Mouse (Mus musculus): ENCODE results near the gene Ltbp1.
"Not testable (repeated sequence)": the region's sequence is repeated elsewhere in the genome, so short reads cannot be mapped to it uniquely, and the experiment has no call there.

The Ltbp1 gene

GRCm38 (mm10) chr17:75118896-75119295, 113.5 kb downstream of the Ltbp1 start:
- TF ChIP-seq POU5F1 (IDR thresholded peaks at IDR 0.05; ENCODE audit: borderline replicate concordance, low read length) (no peak), NANOG (IDR thresholded peaks at IDR 0.05; ENCODE audit: borderline replicate concordance, low read length) (no peak), CTCF (conservative IDR thresholded peaks at IDR 0.05; ENCODE audit: low read length) (no peak)
- Histone ChIP-seq H3K36me3 (ENCODE audit: insufficient read depth, low read length) (no peaks in the 10 kb centered on the region), H3K9me3 (ENCODE audit: low read length) (no peaks in the 10 kb centered on the region), H3K4me3 (replicated peaks; ENCODE audit: low read length) (no peak overlapping the region), H3K27me3 (ENCODE audit: insufficient read depth, low read length) (no peaks in the 10 kb centered on the region), H3K4me1 (replicated peaks; ENCODE audit: low read depth, low read length) (0 out of 2 replicates have a peak, but pooled peaks cover 3% of the 10 kb centered on the region)

GRCm38 (mm10) chr17:75119422-75119821, 114.1 kb downstream of the Ltbp1 start:
- no peak overlapping the region for H3K4me3 ChIP-seq (replicated peaks; ENCODE audit: low read length)
- TF ChIP-seq POU5F1 (IDR thresholded peaks at IDR 0.05; ENCODE audit: borderline replicate concordance, low read length) (no peak), NANOG (IDR thresholded peaks at IDR 0.05; ENCODE audit: borderline replicate concordance, low read length) (no peak), CTCF (conservative IDR thresholded peaks at IDR 0.05; ENCODE audit: low read length) (no peak)
- H3K27me3 ChIP-seq (ENCODE audit: insufficient read depth, low read length) = no peaks in the 10 kb centered on the region
- H3K36me3 ChIP-seq (ENCODE audit: insufficient read depth, low read length) = no peaks in the 10 kb centered on the region
- H3K9me3 ChIP-seq (ENCODE audit: low read length) = no peaks in the 10 kb centered on the region
- 0 out of 2 replicates have a peak, but pooled peaks cover 3% of the 10 kb centered on the region for H3K4me1 ChIP-seq (replicated peaks; ENCODE audit: low read depth, low read length)

DNA sequence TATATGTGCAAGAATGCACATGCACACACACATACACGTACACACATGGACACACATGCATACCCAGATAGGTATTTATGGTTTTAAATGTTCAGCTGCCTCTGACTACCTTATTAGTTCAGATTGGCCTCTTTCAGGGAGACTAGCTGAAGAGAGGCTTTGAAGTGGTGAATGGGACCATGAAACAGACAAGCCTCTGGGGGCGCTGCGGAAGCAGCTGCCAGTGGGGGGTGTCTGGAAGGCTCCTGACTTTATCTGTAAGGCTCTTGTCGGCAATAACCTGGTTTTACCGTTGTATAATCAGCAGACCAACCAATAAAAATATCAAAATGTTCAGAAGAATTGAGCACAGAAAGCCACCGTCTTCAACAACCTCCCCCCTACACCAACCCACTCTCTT, 114.7 kb downstream of the Ltbp1 start:
- H3K4me3 ChIP-seq (replicated peaks; ENCODE audit: low read length) = no peak overlapping the region
- no peaks in the 10 kb centered on the region for H3K9me3 ChIP-seq (ENCODE audit: low read length)
- H3K36me3 ChIP-seq (ENCODE audit: insufficient read depth, low read length) = no peaks in the 10 kb centered on the region
- TF ChIP-seq NANOG (IDR thresholded peaks at IDR 0.05; ENCODE audit: borderline replicate concordance, low read length) (no peak), POU5F1 (IDR thresholded peaks at IDR 0.05; ENCODE audit: borderline replicate concordance, low read length) (no peak), CTCF (conservative IDR thresholded peaks at IDR 0.05; ENCODE audit: low read length) (no peak)
- no peaks in the 10 kb centered on the region for H3K27me3 ChIP-seq (ENCODE audit: insufficient read depth, low read length)
- 0 out of 2 replicates have a peak, but pooled peaks cover 3% of the 10 kb centered on the region for H3K4me1 ChIP-seq (replicated peaks; ENCODE audit: low read depth, low read length)

DNA sequence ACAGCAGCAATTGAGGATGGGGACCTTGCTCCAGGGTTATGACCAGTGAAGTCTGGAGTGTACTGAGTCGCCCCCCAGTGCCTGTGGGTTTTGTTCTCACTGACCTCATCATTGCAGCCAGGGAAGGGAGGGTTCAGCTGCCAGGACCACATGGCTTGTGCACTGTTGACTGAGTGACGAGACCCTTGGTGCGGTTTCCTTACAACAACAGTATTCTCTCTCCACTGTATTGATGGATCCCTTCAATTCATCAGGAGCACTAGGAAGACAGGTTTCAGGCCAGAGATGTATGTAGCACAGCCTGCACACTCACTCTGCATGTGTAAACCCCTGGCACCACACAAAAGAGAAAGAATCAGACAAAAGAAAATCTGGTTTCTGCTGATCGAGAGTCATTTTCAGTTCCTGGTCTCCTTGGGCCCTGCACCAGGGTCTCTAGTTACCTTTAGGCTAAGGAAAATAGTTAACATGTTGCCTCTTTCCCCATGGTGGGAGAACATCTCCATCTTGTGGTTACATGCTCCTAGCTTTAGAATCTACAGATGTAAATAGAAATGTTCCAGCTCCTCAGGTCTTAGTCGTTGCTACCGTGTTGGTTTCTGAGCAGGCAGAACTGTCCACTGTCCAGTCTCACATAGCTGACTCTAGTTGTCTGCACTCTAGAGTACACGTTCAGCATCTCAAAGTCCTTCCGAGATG, 117.4 kb downstream of the Ltbp1 start:
- H3K36me3 ChIP-seq (ENCODE audit: insufficient read depth, low read length) = no peaks in the 10 kb centered on the region
- H3K4me1 ChIP-seq (replicated peaks; ENCODE audit: low read depth, low read length) = 0 out of 2 replicates have a peak, but pooled peaks cover 3% of the 10 kb centered on the region
- H3K27me3 ChIP-seq (ENCODE audit: insufficient read depth, low read length) = no peaks in the 10 kb centered on the region
- no peak overlapping the region for H3K4me3 ChIP-seq (replicated peaks; ENCODE audit: low read length)
- H3K9me3 ChIP-seq (ENCODE audit: low read length) = no peaks in the 10 kb centered on the region
- TF ChIP-seq POU5F1 (IDR thresholded peaks at IDR 0.05; ENCODE audit: borderline replicate concordance, low read length) = no peak
- no peak for TF ChIP-seq NANOG (IDR thresholded peaks at IDR 0.05; ENCODE audit: borderline replicate concordance, low read length)
- no peak for TF ChIP-seq CTCF (conservative IDR thresholded peaks at IDR 0.05; ENCODE audit: low read length)

- Histone ChIP-seq H3K36me3 (ENCODE audit: insufficient read depth, low read length) (no peaks in the 10 kb centered on the region), H3K9me3 (ENCODE audit: low read length) (0 out of 2 replicates have a peak, but pooled peaks cover under 1% of the 10 kb centered on the region), H3K27me3 (ENCODE audit: insufficient read depth, low read length) (no peaks in the 10 kb centered on the region), H3K4me1 (replicated peaks; ENCODE audit: low read depth, low read length) (no peaks in the 10 kb centered on the region), H3K4me3 (replicated peaks; ENCODE audit: low read length) (no peak overlapping the region)
- TF ChIP-seq CTCF (conservative IDR thresholded peaks at IDR 0.05; ENCODE audit: low read length) (peak; percentile 58), POU5F1 (IDR thresholded peaks at IDR 0.05; ENCODE audit: borderline replicate concordance, low read length) (no peak)
These were observed 123.1 kb downstream of the Ltbp1 start for GRCm38 (mm10) chr17:75128337-75128935.

- Histone ChIP-seq H3K36me3 (ENCODE audit: insufficient read depth, low read length) (no peaks in the 10 kb centered on the region), H3K27me3 (ENCODE audit: insufficient read depth, low read length) (no peaks in the 10 kb centered on the region), H3K4me3 (replicated peaks; ENCODE audit: low read length) (no peak overlapping the region), H3K4me1 (replicated peaks; ENCODE audit: low read depth, low read length) (no peaks in the 10 kb centered on the region), H3K9me3 (ENCODE audit: low read length) (peaks cover 4% of the 10 kb centered on the region; the same call in 1 of the 2 replicates)
- TF ChIP-seq POU5F1 (IDR thresholded peaks at IDR 0.05; ENCODE audit: borderline replicate concordance, low read length) = no peak
- no peak for TF ChIP-seq NANOG (IDR thresholded peaks at IDR 0.05; ENCODE audit: borderline replicate concordance, low read length)
- TF ChIP-seq CTCF (conservative IDR thresholded peaks at IDR 0.05; ENCODE audit: low read length) = no peak
These were observed 128.6 kb downstream of the Ltbp1 start for GRCm38 (mm10) chr17:75133983-75134382.

- Histone ChIP-seq H3K27me3 (ENCODE audit: insufficient read depth, low read length) (no peaks in the 10 kb centered on the region), H3K4me3 (replicated peaks; ENCODE audit: low read length) (no peak overlapping the region), H3K9me3 (ENCODE audit: low read length) (no peaks in the 10 kb centered on the region), H3K36me3 (ENCODE audit: insufficient read depth, low read length) (no peaks in the 10 kb centered on the region), H3K4me1 (replicated peaks; ENCODE audit: low read depth, low read length) (no peaks in the 10 kb centered on the region)
- no peak for TF ChIP-seq NANOG (IDR thresholded peaks at IDR 0.05; ENCODE audit: borderline replicate concordance, low read length)
- no peak for TF ChIP-seq CTCF (conservative IDR thresholded peaks at IDR 0.05; ENCODE audit: low read length)
- TF ChIP-seq POU5F1 (IDR thresholded peaks at IDR 0.05; ENCODE audit: borderline replicate concordance, low read length) = no peak
These were observed 134.4 kb downstream of the Ltbp1 start for GRCm38 (mm10) chr17:75139731-75140130.

- not testable (repeated sequence) for H3K4me3 ChIP-seq (replicated peaks; ENCODE audit: low read length); H3K4me1 ChIP-seq (replicated peaks; ENCODE audit: low read depth, low read length)
These were observed 137.5 kb downstream of the Ltbp1 start for GRCm38 (mm10) chr17:75142845-75143244.

More at GRCm38 (mm10) chr17:75142845-75143244, 137.5 kb downstream of the Ltbp1 start:
- not testable (repeated sequence) for H3K36me3 ChIP-seq (ENCODE audit: insufficient read depth, low read length); H3K27me3 ChIP-seq (ENCODE audit: insufficient read depth, low read length); H3K9me3 ChIP-seq (ENCODE audit: low read length)

Measured in E14TG2a.4 (cell line).